Mouse (Mus musculus) lung, postnatal 0 days (tissue): Measurements from ENCODE around the gene Lgals7.

Experiments used
- CTCF ChIP-seq: IDR thresholded peaks from 2 replicates; pipeline ENCODE4 v1.5.1; 2016; ENCODE audit warnings: antibody characterized with exemption, mild to moderate bottlenecking
- EP300 ChIP-seq: IDR thresholded peaks from 2 replicates; pipeline ENCODE4 v1.6.1; 2016; ENCODE audit warnings: antibody characterized with exemption, mild to moderate bottlenecking, control low read depth

- TF ChIP-seq CTCF (peak; percentile 37), EP300 (no peak)
These were observed 37.8 kb upstream of the Lgals7 start for GRCm38 (mm10) chr7:28825686-28826401.
